Mouse (Mus musculus) bone marrow, adult 2 months (tissue): ENCODE data around the gene Upk3bl. TPM values are rescaled to one million over a fixed set of nuclear protein-coding genes. Genes with fewer than 3 reads are reported as not detected.
"Not testable (repeated sequence)": the region's sequence is repeated elsewhere in the genome, so short reads cannot be mapped to it uniquely, and the experiment has no call there.

Experiments
- H3K27ac ChIP-seq: fragments of 200-500 bp; 2 replicates; pipeline ENCODE4 v1.5.1; 2012; ENCODE audit warnings: low read depth, mild to moderate bottlenecking, control low read depth, inconsistent platforms, low read length; ENCODE audit not compliant: control insufficient read depth, poor library complexity, insufficient read depth
- H3K4me1 ChIP-seq: fragments of 200-500 bp; 2 replicates; pipeline ENCODE4 v1.6.1; 2011; ENCODE audit warnings: low read length; ENCODE audit not compliant: control insufficient read depth, insufficient read depth
- H3K4me3 ChIP-seq: fragments of 200-500 bp; replicated peaks from 2 replicates; pipeline ENCODE3; 2011; ENCODE audit warnings: mild to moderate bottlenecking, low read depth, low read length, control low read depth; ENCODE audit not compliant: control insufficient read depth
- CTCF ChIP-seq: fragments of 200-500 bp; IDR thresholded peaks from 2 replicates; pipeline ENCODE4 v1.5.1; 2011; ENCODE audit warnings: low read length, control low read depth; ENCODE audit not compliant: control insufficient read depth, insufficient read depth
- POLR2A ChIP-seq: fragments of 200-500 bp; IDR thresholded peaks from 2 replicates; pipeline ENCODE4 v1.6.1; 2011; ENCODE audit warnings: low read depth, mild to moderate bottlenecking, control low read depth, low read length, borderline replicate concordance; ENCODE audit not compliant: control insufficient read depth
- WGBS: fragments of 180-500 bp; shearing (Covaris S2); methylation state at CpG from one replicate; pipeline ENCODE4 v1.1.7; 2018; 5-methylcytosine and 5-hydroxymethylcytosine counted together
- polyA plus RNA-seq: library from polyadenylated mRNA; stranded (reverse); fragments of >200 nt; gene quantifications from 2 replicates; pipeline ENCODE4 v1.2.4, GENCODE M21; 2011; ENCODE audit warnings: low replicate concordance; ENCODE audit not compliant: missing spikeins, insufficient read depth, insufficient read length

Gene Upk3bl
- polyA plus RNA-seq, 1 experiment: not detected

GRCm38 (mm10) chr5:136040210-136040609 lies 14.1 kb upstream of the Upk3bl start:
- no peak overlapping the region for H3K27ac ChIP-seq
- H3K4me3 ChIP-seq: no peak overlapping the region
- 9% methylated on average over 5 of the region's 5 CpGs for WGBS
- TF ChIP-seq POLR2A: no peak
- TF ChIP-seq CTCF: no peak
- peaks cover 2% of the 10 kb centered on the region; the same call in 1 of the 2 replicates for H3K4me1 ChIP-seq

GRCm38 (mm10) chr5:136041260-136041659 lies 13.0 kb upstream of the Upk3bl start:
- 50% methylated on average over 2 of the region's 2 CpGs for WGBS

GRCm38 (mm10) chr5:136041666-136042065 lies 12.6 kb upstream of the Upk3bl start:
- no peak for TF ChIP-seq POLR2A
- TF ChIP-seq CTCF: no peak
- H3K4me1 ChIP-seq: no peaks in the 10 kb centered on the region
- no peak overlapping the region for H3K27ac ChIP-seq
- H3K4me3 ChIP-seq: no peak overlapping the region
- 85% methylated on average over 8 of the region's 8 CpGs for WGBS

More at GRCm38 (mm10) chr5:136041260-136041659, 13.0 kb upstream of the Upk3bl start:
- Histone ChIP-seq H3K27ac (no peak overlapping the region), H3K4me1 (no peaks in the 10 kb centered on the region), H3K4me3 (no peak overlapping the region)
- TF ChIP-seq POLR2A (no peak), CTCF (no peak)

GRCm38 (mm10) chr5:136044865-136045264 lies 9.4 kb upstream of the Upk3bl start:
- TF ChIP-seq CTCF (peak; percentile 30; the same call in 1 of the 2 replicates), POLR2A (no peak)
- Histone ChIP-seq H3K27ac (no peak overlapping the region), H3K4me1 (no peaks in the 10 kb centered on the region), H3K4me3 (no peak overlapping the region)
- WGBS: 68% methylated on average over 13 of the region's 13 CpGs

GRCm38 (mm10) chr5:136045408-136045807 lies 8.9 kb upstream of the Upk3bl start:
- no peaks in the 10 kb centered on the region for H3K4me1 ChIP-seq
- no peak for TF ChIP-seq POLR2A
- TF ChIP-seq CTCF: peak; percentile 34; the same call in 1 of the 2 replicates
- no peak overlapping the region for H3K4me3 ChIP-seq
- no peak overlapping the region for H3K27ac ChIP-seq
- WGBS: 32% methylated on average over 9 of the region's 9 CpGs

GRCm38 (mm10) chr5:136045987-136046386 lies 8.3 kb upstream of the Upk3bl start:
- 3% methylated on average over 10 of the region's 10 CpGs for WGBS
- Histone ChIP-seq H3K4me3 (no peak overlapping the region), H3K27ac (no peak overlapping the region), H3K4me1 (no peaks in the 10 kb centered on the region)
- peak; percentile 83 for TF ChIP-seq CTCF
- TF ChIP-seq POLR2A: no peak

GRCm38 (mm10) chr5:136048541-136048940 lies 5.8 kb upstream of the Upk3bl start:
- not testable (repeated sequence) for H3K27ac ChIP-seq, H3K4me3 ChIP-seq, H3K4me1 ChIP-seq

GRCm38 (mm10) chr5:136049926-136050325 lies 4.4 kb upstream of the Upk3bl start:
- H3K4me1 ChIP-seq: no peaks in the 10 kb centered on the region
- 75% methylated on average over 6 of the region's 6 CpGs for WGBS
- no peak overlapping the region for H3K27ac ChIP-seq
- TF ChIP-seq POLR2A: no peak
- H3K4me3 ChIP-seq: no peak overlapping the region
